ENCODE assay signal across 13 mouse cellular contexts in the genomic region with DNA sequence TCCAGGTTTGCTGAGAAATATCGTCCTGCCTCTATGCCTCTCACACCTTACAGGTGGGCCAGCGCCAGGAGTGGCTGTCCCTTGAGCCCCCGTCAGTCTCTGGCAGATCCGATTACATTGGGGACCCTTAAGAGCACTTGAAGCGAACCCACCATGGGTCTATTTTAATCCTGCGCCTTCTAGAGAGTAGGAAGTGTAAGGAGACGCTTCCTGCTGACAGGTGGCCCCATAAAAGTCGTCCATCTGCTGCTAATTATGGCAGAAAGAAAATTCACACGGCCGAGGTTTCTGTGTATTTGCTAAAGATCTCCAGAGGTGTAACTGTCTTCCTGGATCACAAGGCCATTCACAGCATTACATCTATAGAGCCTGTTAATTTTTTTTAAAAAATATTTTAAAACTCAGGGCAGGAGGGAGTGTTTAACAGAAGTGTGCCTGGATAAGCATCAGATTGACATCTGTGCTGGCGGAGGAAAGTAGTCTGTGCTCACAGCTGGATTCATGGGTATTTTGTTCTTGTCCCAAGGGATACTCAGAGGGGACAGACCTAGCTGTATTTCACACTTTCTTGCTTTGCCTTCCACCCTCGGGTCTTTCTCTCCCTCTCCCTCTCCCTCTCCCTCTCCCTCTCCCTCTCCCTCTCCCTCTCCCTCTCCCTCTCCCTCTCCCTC.
DNase-seq lines count a peak whose midpoint lies in the region; ATAC-seq and TF ChIP-seq lines count a peak whose summit lies in the region.
"Had no signal": no experiment of that assay in that cellular context is flagged by ENCODE, and none has a peak within 500 bp of the region (broad histone marks: within the 10 kb centered on the region; RNA-seq: fewer than 3 reads in every experiment).

No protein-coding gene starts in this region.

- TF ChIP-seq EP300 in heart, postnatal 0 days (IDR thresholded peaks at IDR 0.05; ENCODE audit: low read depth): no peak

- intact Hi-C loops in heart, postnatal 14 days (cut with DNase I): no loop called here

- no peak for ATAC-seq in cerebellum, adult (ENCODE audit: insufficient number of reproducible peaks, low FRiP score, low TSS enrichment)
- ATAC-seq in heart, postnatal 0 days (ENCODE audit: insufficient read depth, low read depth): no peak
- ATAC-seq in limb, embryonic 11.5 days (ENCODE audit: insufficient number of reproducible peaks, low FRiP score, low TSS enrichment, low read depth): 0 out of 2 replicates have a peak, but pooled peaks have one; percentile 31

- H3K27ac ChIP-seq in heart, postnatal 0 days (ENCODE audit: low read depth): no peak overlapping the region
- no peak overlapping the region for H3K27ac ChIP-seq in limb, embryonic 11.5 days (replicated peaks; ENCODE audit: low read depth, low read length)

- DNase-seq in cerebellum, adult 11-12 months: peak; percentile 11
- no peak for DNase-seq in heart, postnatal 0 days (ENCODE audit: low spot score)
- no peak for DNase-seq in heart, postnatal 14 days
- DNase-seq in cerebellum, postnatal 10 days: peak; percentile 21 to 29
- peak; percentile 65 for DNase-seq in limb, embryonic 11.5 days (ENCODE audit: low spot score)
- no peak for DNase-seq in layer of hippocampus, postnatal 14 days (ENCODE audit: low spot score in 2 of 2)
- no peak for DNase-seq in urinary bladder, adult 2 months (ENCODE audit: low spot score)
- DNase-seq: adrenal gland, postnatal 25 days; gastrocnemius, postnatal 36 days; kidney, postnatal 36 days; lung, adult 18-20 months; spleen, adult 18-20 months had no signal

- no peak for TF ChIP-seq CTCF in heart, postnatal 0 days (IDR thresholded peaks at IDR 0.05; ENCODE audit: low read depth)

- H3K9ac ChIP-seq in heart, postnatal 0 days (replicated peaks; ENCODE audit: low read depth, low read length): no peak overlapping the region
- no peak overlapping the region for H3K9ac ChIP-seq in limb, embryonic 11.5 days (ENCODE audit: low read length)

- H3K4me1 ChIP-seq in heart, postnatal 0 days (ENCODE audit: control insufficient read depth, insufficient read depth): 0 out of 2 replicates have a peak, but pooled peaks cover 6% of the 10 kb centered on the region
- peaks cover 10% of the 10 kb centered on the region for H3K4me1 ChIP-seq in limb, embryonic 11.5 days (ENCODE audit: control insufficient read depth, insufficient read depth, low read length)

- WGBS in heart, postnatal 0 days: 21% methylated on average over 12 of the region's 12 CpGs
- 8% methylated on average over 12 of the region's 12 CpGs for WGBS in limb, embryonic 11.5 days

- H3K27me3 ChIP-seq in heart, postnatal 0 days (ENCODE audit: control insufficient read depth, insufficient read depth, low read length): no peaks in the 10 kb centered on the region
- H3K27me3 ChIP-seq in limb, embryonic 11.5 days (ENCODE audit: control insufficient read depth, insufficient read depth, low read length): no peaks in the 10 kb centered on the region

- no peak overlapping the region for H3K4me3 ChIP-seq in heart, postnatal 0 days (ENCODE audit: low read depth, low read length)
- no peak overlapping the region for H3K4me3 ChIP-seq in limb, embryonic 11.5 days (ENCODE audit: low read depth, low read length)

- H3K4me2 ChIP-seq in heart, postnatal 0 days (ENCODE audit: low read depth, low read length): 0 out of 2 replicates have a peak overlapping the region, but pooled peaks have one; percentile 2
- peak overlapping the region; percentile 30 for H3K4me2 ChIP-seq in limb, embryonic 11.5 days (ENCODE audit: low read depth, severe bottlenecking)

- H3K9me3 ChIP-seq in heart, postnatal 0 days (replicated peaks; ENCODE audit: control insufficient read depth, low read length): no peaks in the 10 kb centered on the region
- no peaks in the 10 kb centered on the region; the same call in 1 of the 2 replicates for H3K9me3 ChIP-seq in limb, embryonic 11.5 days (ENCODE audit: control insufficient read depth, low read length)

- H3K36me3 ChIP-seq in heart, postnatal 0 days (replicated peaks; ENCODE audit: control insufficient read depth, insufficient read depth, low read length): no peaks in the 10 kb centered on the region
- H3K36me3 ChIP-seq in limb, embryonic 11.5 days (ENCODE audit: control insufficient read depth, insufficient read depth, low read length): no peaks in the 10 kb centered on the region

Comparison
In these comparisons a context has a peak if more than half of its experiments do, and no peak if none do; other contexts are left out.
1. DNase-seq: peak in cerebellum, adult 11-12 months (single experiment), cerebellum, postnatal 10 days (2 of 2) and limb, embryonic 11.5 days (single experiment); none in heart, postnatal 0 days (single experiment), heart, postnatal 14 days (0 of 2), layer of hippocampus, postnatal 14 days (0 of 2) and urinary bladder, adult 2 months (single experiment).